Mouse (Mus musculus) brain, embryonic 14.5 days (tissue): ENCODE measurements at regions not wholly inside any gene's neighbourhood (a gene's known extent, or its start where the extent isn't known, plus 50 kb on each side); places are given as distances from the start of the nearest gene placed in this dataset.

Experiments
- DNase-seq: peaks from one replicate; pipeline ENCODE4 v3.0.0-alpha.2; 2011; ENCODE audit warnings: low read depth
- CTCF ChIP-seq: fragments of 200-500 bp; IDR thresholded peaks from 2 replicates; pipeline ENCODE4 v1.5.1; 2012; ENCODE audit warnings: inconsistent platforms, mild to moderate bottlenecking, moderate library complexity, borderline replicate concordance; ENCODE audit not compliant: insufficient read depth, insufficient read length; ENCODE audit errors: extremely low read depth
- POLR2A ChIP-seq: fragments of 200-500 bp; IDR thresholded peaks from 2 replicates; pipeline ENCODE4 v1.6.1; 2012; ENCODE audit warnings: mild to moderate bottlenecking, inconsistent platforms, borderline replicate concordance; ENCODE audit not compliant: poor library complexity, insufficient read depth, insufficient read length, severe bottlenecking; ENCODE audit errors: extremely low read depth

DNA sequence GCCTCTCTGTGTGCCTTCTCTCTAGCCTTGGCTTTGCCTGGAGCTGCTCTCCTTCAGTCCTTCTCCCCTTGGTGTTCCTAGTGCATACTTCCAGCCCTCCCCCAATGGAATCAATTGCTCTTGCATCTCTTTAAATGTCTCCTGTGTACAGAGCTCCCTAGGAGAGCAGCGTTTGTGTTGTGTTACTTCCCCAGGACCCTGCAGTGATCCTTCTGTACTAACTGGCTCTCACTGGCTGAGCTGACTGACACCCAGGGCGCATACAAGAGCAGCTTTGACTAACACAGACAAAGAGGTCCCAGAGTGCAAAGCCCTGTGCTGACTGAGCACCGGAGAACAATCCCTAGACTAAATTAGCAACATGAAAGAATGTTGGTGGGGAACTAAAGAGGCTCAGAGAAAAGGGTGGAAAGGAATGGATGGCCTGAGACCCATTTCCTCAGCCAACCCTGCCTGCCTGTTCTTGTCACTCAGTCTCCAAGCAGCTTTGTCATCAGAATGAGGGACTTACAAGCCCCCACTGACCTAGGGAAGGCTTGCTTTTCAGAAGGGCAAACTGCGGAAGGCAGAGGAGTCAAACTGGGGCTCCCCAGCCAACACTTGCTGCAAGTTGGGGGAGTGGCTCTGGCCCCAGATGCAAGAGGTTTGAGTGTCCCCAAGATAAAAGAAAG, 476.4 kb upstream of the Tmem132c start:
- TF ChIP-seq CTCF (no peak), POLR2A (no peak)
- DNase-seq, result peak; percentile 82

DNA sequence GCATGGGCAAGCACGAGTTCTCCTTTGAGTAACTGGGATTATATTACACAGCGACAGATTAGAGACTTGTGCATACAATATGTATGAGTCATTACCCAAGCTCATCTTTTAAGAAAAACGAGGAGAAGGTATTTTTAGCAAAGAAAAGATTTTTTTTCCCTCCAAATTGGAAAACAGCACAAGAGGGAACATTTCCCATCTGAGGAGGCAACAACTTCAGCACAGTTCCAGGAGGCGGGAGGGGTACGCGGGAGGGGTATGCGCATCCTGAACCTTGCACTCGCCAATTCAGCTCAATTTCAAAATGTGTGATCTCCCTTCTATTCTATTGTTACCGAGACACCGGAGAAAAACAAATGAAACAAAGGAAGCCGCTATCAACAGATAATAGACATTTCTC, 472.6 kb upstream of the Tmem132c start:
- TF ChIP-seq CTCF (no peak), POLR2A (no peak)
- DNase-seq, result no peak

DNA sequence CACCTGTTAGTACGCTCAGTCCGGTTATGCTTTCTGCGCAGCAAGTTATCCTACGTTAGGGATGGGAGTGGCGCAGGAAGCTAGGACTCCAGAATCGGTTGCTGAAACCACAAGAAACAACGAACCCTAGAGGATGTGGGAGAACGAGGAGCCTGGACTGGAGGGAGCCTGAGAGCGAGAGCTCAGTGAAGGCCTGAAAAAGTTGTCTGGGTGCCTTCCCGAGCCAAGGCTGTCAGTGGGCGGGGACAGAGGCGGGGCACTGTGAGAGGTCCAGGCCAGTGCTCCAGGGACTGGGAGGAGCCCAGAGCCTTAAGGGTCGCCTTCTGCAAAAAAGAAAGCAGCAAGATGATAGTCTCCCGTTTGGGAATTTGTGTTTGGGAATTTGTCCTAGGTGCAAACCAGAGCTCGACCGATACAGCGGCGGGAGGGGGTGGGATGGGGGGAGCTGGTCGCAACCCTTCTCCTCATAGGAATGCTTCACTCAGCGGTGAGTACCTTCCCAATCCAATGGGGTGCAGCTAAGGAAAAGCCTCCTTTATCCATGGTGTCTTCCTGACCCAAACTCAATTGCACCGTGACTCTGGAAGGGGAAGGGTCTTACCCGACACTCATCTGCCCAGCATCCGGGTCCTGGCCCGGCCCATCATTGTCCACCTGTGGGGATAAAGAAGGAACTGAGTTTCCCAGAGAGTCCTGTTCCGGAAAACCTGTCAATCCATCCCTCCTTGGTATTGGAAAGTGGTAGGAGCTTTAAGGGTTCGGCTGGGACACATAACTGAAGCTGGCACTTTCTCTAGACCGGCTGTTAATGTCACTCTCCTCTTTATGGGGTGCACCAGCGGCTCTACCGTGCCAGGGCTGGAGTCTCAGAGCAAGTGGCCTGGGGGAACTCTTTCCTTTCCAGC, 453.6 kb upstream of the Tmem132c start:
- peak; percentile 68 for DNase-seq
- TF ChIP-seq CTCF (no peak), POLR2A (no peak)

DNA sequence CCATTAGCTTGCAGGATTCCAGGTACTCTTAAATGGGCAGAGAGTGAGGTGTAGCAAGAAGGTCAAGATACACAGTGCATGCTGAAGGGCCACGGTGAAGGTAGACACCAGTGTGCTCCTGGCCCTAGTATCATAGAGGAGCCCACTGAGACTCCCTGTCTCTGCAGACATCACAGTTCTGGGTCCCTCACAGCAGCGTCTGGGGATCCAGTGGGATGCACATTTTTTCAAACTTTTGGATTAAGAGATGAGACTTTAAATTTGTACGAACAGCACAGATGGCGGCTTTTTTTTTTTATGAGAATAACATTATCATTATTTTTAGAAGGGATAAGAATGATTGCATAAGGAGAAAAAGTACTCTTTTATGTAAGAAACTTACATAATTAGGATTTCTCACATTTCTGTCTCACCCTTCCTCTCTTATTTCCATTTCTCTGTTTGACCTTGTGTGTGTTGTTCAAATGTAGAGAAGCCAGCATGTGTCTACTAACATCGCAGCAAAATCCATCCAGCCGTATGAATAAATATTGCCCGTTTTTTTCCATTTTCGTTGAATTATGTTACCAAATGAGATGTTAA, 441.8 kb upstream of the Tmem132c start:
- TF ChIP-seq POLR2A (no peak), CTCF (no peak)
- no peak for DNase-seq

DNA sequence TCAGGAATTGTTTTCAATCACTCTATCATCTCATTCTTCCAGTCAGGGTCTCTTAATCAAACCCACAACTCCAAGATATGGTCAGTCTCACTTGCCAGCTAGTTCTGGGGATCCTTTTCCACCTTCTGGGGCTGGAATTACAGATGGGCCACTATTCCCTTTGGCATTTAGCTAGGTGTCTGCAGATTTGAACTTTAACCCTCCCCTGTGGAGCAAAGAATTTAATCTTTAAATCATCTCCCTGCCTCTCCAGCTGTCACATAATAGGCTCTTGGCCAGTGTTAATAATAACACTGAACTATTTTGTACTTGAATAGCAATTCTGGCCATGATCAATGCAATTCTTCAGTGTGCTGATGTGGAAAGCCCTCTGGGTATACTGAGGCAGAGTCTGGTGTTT, 435.0 kb upstream of the Tmem132c start:
- no peak for TF ChIP-seq CTCF
- no peak for TF ChIP-seq POLR2A
- DNase-seq, result no peak

DNA sequence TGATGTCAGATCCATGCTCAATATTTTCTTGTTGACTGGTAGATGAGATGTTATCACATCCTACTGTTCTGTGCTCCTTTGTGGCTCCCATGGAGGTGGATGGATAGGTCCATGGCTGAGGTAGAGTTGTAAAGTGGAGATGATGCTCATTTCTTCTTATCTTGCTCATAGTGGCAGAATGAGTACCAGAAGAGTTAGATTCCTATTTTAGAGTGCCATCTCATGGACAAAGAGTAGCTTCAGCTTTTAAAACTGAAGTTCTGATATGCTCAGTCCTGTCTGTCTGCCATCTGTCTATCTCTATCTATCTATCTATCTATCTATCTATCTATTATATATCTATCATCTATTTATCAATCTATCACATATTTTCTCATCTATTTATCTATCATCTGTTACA, 425.5 kb upstream of the Tmem132c start:
- TF ChIP-seq POLR2A, result no peak
- no peak for TF ChIP-seq CTCF
- no peak for DNase-seq

DNA sequence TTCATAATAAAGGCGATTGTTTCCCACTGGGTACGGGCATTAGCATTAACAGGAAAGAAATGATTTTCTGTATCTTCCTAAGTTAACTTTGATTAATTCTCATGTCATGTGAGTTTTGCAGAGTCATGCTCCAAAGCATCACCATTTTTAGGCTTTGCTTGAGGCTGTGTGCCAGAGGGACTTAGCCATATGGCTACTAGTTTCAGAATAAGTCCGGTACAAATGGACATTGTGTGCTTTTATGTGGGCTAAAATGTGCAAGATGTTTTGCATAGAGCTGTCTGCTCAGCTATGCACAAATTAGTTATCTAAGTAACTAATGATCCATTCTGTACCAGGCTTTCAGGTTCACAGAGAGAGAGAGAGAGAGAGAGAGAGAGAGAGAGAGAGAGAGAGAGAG, 406.2 kb upstream of the Tmem132c start:
- no peak for DNase-seq
- TF ChIP-seq POLR2A, result no peak
- no peak for TF ChIP-seq CTCF

DNA sequence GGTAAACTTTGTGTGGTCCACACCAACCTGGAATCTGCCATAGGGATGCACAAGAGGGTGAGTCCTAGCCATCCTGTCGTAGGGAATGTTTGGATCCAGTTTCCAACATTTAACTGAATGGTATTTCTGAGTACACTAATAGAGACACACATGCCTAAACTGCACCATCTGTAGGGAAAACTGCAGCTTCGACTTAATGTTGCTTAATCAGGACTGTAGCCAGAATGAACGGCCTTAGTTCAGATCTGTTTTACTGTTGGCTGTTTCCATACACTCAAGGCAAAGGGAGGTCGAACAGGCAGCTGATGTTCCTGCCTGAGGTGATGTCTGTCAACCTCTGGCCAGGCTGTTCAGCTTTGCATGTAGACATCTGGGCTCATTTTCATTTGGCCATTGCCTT, 399.0 kb upstream of the Tmem132c start:
- TF ChIP-seq POLR2A, result no peak
- no peak for TF ChIP-seq CTCF
- DNase-seq, result no peak

DNA sequence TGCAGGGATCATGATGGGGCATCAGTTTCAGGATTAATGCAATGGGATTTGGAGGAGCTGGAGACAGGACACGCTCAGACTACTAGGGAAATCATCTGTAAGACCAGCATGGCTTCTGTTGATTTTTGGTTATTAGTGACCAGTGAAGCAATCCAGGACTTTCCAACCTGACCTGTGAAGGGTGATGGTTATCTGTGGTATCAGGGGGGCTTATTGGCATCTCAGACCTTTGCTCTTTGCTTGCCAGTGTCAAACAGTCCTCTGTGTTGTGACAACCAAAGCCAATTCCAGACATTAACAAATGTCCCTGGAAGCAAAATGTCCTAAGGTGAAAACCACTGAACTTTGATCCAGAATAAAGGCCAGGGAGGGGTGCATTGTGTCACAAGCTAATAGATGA, 379.5 kb upstream of the Tmem132c start:
- TF ChIP-seq CTCF (no peak), POLR2A (no peak)

DNA sequence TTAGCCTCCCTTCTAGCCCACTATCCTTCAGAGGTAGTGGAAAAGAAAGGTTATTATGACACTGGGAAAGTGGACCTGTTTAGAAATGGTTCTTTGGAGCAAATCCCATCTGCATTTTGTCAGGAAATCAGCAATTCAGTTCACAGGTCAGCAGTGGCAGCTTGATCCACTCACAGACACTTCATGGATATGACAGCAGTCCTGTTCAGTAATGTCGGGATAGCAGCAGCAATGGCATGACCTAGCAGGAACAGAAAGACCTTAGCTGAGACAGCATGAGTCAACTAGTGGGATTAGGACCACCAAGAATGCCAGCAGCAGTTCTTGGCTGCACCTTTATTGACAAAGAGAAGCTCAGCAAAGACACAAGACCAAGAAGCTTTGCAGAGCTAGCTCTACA, 365.8 kb upstream of the Tmem132c start:
- no peak for DNase-seq
- TF ChIP-seq POLR2A (no peak), CTCF (no peak)

More for the DNA sequence above, 379.5 kb upstream of the Tmem132c start:
- no peak for DNase-seq

DNA sequence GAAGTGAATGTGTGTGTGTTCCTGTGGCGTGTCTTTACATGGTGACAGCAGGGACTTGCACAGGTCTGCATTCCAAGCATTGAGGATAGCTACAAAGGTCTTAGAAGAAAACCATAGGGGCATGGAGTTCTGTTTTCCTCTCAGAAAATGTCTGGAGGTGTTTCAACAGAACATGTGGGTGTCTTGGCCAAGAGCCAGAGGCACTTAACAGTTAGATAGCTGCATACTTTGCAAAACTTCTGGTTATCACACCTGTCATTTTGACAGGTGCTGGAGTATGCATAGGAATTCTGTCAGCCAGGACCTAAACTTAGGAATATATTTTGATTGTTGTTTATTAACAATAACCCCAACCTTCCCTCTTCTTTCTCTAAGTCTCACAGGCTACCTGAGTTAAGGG, 350.9 kb upstream of the Tmem132c start:
- TF ChIP-seq POLR2A, result no peak
- TF ChIP-seq CTCF, result no peak
- no peak for DNase-seq

DNA sequence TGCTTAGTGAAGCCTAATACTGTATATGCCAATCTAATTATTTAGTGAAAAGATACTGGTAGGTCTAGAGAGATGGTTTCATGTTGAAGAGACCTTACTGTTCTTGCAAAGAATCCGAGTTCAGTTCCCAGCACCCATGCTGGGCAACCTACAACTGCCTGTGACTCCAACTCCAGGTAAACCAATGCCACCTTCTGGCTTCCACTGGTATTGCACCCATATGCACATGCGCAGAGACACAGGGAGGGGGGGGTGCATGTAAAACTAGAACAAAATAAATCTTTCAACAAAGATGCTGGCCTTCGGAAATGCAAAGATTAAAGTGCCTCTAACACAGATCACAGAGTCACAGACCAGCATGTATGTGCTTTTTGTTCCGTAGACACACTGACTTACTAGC, 348.5 kb upstream of the Tmem132c start:
- no peak for DNase-seq
- TF ChIP-seq POLR2A (no peak), CTCF (peak; percentile 25; the same call in 1 of the 2 replicates)

DNA sequence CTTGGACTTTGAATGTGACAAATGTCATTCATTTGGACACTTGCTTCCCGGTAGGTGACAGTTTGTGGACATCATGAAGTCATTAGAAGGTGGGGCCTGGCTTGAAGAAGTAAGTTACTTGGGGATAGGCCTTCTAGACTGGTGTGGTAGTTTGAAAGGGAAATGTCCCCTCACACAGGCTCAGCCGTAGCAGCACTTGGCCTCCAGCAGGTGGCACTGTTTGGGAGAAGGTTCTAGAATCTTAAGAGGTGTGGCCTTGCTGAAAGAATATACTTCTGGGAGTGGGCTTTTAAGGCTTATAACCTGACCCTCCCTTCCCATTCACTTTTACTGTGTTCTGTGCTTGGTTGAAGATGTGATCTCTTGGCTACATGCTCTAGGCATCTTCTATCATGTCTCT, 331.5 kb upstream of the Tmem132c start:
- DNase-seq, result no peak
- TF ChIP-seq POLR2A (no peak), CTCF (peak; percentile 34; the same call in 1 of the 2 replicates)
